ENCODE assay signal across 8 mouse cellular contexts in the genomic region with DNA sequence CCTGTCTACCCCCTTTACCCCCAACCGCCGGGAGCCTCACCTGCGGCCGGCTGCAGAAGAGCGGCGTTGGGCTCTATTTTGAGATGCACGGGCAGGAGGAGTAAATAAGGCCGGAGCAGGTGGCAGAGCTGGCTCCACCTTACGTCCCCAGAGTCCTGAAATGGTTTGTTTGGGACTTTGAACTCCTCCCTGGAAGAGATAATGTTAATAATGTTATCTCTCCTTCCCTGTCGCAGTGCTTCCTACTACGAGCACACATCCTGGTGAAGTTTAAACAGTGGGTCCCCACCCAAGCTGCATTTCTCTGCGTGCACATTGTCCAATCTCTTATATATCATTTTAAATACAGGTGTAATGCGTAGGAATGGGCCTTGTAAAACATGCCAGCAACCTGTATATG. TPM values are rescaled to one million over a fixed set of nuclear protein-coding genes. Genes with fewer than 3 reads are reported as not detected.
A peak's percentile ranks its signal among the peaks of the same experiment; 100 is the strongest.
DNase-seq lines count a peak whose midpoint lies in the region; ATAC-seq and TF ChIP-seq lines count a peak whose summit lies in the region.

No protein-coding gene starts in this region.

- peak overlapping the region; percentile 55 for H3K9ac ChIP-seq in lung, embryonic 14.5 days
- H3K9ac ChIP-seq in neural tube, embryonic 13.5 days = peak overlapping the region; percentile 60

- peak overlapping the region; percentile 76 for H3K4me3 ChIP-seq in lung, embryonic 14.5 days (ENCODE audit: low read depth, low read length)
- peak overlapping the region; percentile 84 for H3K4me3 ChIP-seq in forebrain, embryonic 10.5 days
- peak overlapping the region; percentile 88 for H3K4me3 ChIP-seq in limb, embryonic 10.5 days
- peak overlapping the region; percentile 86 for H3K4me3 ChIP-seq in neural tube, embryonic 13.5 days

- no peaks in the 10 kb centered on the region for H3K9me3 ChIP-seq in lung, embryonic 14.5 days (ENCODE audit: low read depth, low read length)
- H3K9me3 ChIP-seq in forebrain, embryonic 10.5 days = no peaks in the 10 kb centered on the region; the same call in 1 of the 2 replicates
- H3K9me3 ChIP-seq in limb, embryonic 10.5 days (replicated peaks) = no peaks in the 10 kb centered on the region
- H3K9me3 ChIP-seq in neural tube, embryonic 13.5 days = no peaks in the 10 kb centered on the region

- peak; percentile 34 for DNase-seq in lung, embryonic 14.5 days
- no peak for DNase-seq in lung, postnatal 14 days
- DNase-seq in forebrain, embryonic 10.5 days (ENCODE audit: extremely low spot score, low spot score) = no peak
- no peak for DNase-seq in limb, embryonic 10.5 days (ENCODE audit: low spot score)
- no peak for DNase-seq in embryo, embryonic 9.5 days (ENCODE audit: extremely low spot score)
- no peak for DNase-seq in spleen, postnatal 10 days (ENCODE audit: low spot score in 2 of 2)
- no peak for DNase-seq in right cerebral cortex, adult 18-20 months

- ATAC-seq in lung, embryonic 14.5 days (ENCODE audit: insufficient read depth) = no peak
- ATAC-seq in neural tube, embryonic 13.5 days (ENCODE audit: low read depth) = no peak; the same call in 1 of the 2 replicates

- no peak for TF ChIP-seq CTCF in lung, embryonic 14.5 days (IDR thresholded peaks at IDR 0.05; ENCODE audit: low read depth)

- H3K27ac ChIP-seq in lung, embryonic 14.5 days (ENCODE audit: low read depth) = peak overlapping the region; percentile 72; the same call in 1 of the 2 replicates
- H3K27ac ChIP-seq in forebrain, embryonic 10.5 days = peak overlapping the region; percentile 92
- H3K27ac ChIP-seq in limb, embryonic 10.5 days = peak overlapping the region; percentile 95
- no peak overlapping the region for H3K27ac ChIP-seq in neural tube, embryonic 13.5 days (replicated peaks)

- peaks cover 11% of the 10 kb centered on the region for H3K4me1 ChIP-seq in lung, embryonic 14.5 days (ENCODE audit: insufficient read depth)
- peaks cover 38% of the 10 kb centered on the region for H3K4me1 ChIP-seq in forebrain, embryonic 10.5 days
- H3K4me1 ChIP-seq in limb, embryonic 10.5 days = peaks cover 26% of the 10 kb centered on the region
- peaks cover 36% of the 10 kb centered on the region for H3K4me1 ChIP-seq in neural tube, embryonic 13.5 days (replicated peaks)

- H3K27me3 ChIP-seq in lung, embryonic 14.5 days (ENCODE audit: insufficient read depth, low read length) = no peaks in the 10 kb centered on the region
- peaks cover 24% of the 10 kb centered on the region for H3K27me3 ChIP-seq in forebrain, embryonic 10.5 days (ENCODE audit: poor library complexity, severe bottlenecking)
- H3K27me3 ChIP-seq in limb, embryonic 10.5 days (ENCODE audit: low read depth, poor library complexity, severe bottlenecking) = peaks cover 13% of the 10 kb centered on the region
- H3K27me3 ChIP-seq in neural tube, embryonic 13.5 days = peaks cover 24% of the 10 kb centered on the region

- peak overlapping the region; percentile 95 for H3K4me2 ChIP-seq in lung, embryonic 14.5 days
- H3K4me2 ChIP-seq in neural tube, embryonic 13.5 days = peak overlapping the region; percentile 69

- WGBS in lung, embryonic 14.5 days = 7% methylated on average over 13 of the region's 13 CpGs
- 14% methylated on average over 13 of the region's 13 CpGs for WGBS in forebrain, embryonic 10.5 days
- 15% methylated on average over 13 of the region's 13 CpGs for WGBS in limb, embryonic 10.5 days
- WGBS in neural tube, embryonic 13.5 days = 11% methylated on average over 13 of the region's 13 CpGs

- H3K36me3 ChIP-seq in lung, embryonic 14.5 days (ENCODE audit: insufficient read depth) = no peaks in the 10 kb centered on the region
- H3K36me3 ChIP-seq in forebrain, embryonic 10.5 days (replicated peaks) = no peaks in the 10 kb centered on the region
- H3K36me3 ChIP-seq in limb, embryonic 10.5 days = no peaks in the 10 kb centered on the region
- no peaks in the 10 kb centered on the region for H3K36me3 ChIP-seq in neural tube, embryonic 13.5 days

RNA-seq across cellular contexts. Expression of a gene that starts 0.8 kb away (rescaled TPM):
- 13.2 and 14.2 TPM in 2 replicates for polyA plus RNA-seq in lung, embryonic 14.5 days (2014; fragmentation: Nextera tagmentation; extraction: Ambion mirVana)
- 13.1 and 15.4 TPM in 2 replicates for polyA plus RNA-seq in forebrain, embryonic 10.5 days (2016; fragmentation: Nextera tagmentation; extraction: Ambion mirVana)
- polyA plus RNA-seq in limb, embryonic 10.5 days (2016; fragmentation: Nextera tagmentation; extraction: Ambion mirVana) = 11.0 and 13.9 TPM in 2 replicates
- polyA plus RNA-seq in neural tube, embryonic 13.5 days (2015; fragmentation: Nextera tagmentation; extraction: Ambion mirVana) = 19.7 and 22.9 TPM in 2 replicates
